Mouse (Mus musculus) liver, embryonic 16.5 days (tissue): ENCODE measurements at regions not wholly inside any gene's neighbourhood (a gene's known extent, or its start where the extent isn't known, plus 50 kb on each side); places are given as distances from the start of the nearest gene placed in this dataset.
A peak's percentile ranks its signal among the peaks of the same experiment; 100 is the strongest.

Experiments used
- ATAC-seq: fragments of 200-750 bp; cut with Nextera tagmentation; 2 replicates; pipeline ENCODE4 v1.8.0; 2017; ENCODE audit warnings: low read depth, mild to moderate bottlenecking, moderate number of reproducible peaks, moderate library complexity
- H3K27ac ChIP-seq: fragments of 300-500 bp; sonication (generic); 2 replicates; pipeline ENCODE4 v1.5.1; 2014; ENCODE audit warnings: mild to moderate bottlenecking, low read length
- H3K27me3 ChIP-seq: fragments of 300-500 bp; sonication (generic); 2 replicates; pipeline ENCODE4 v1.6.1; 2014; ENCODE audit warnings: low read depth, low read length, mixed read lengths; ENCODE audit not compliant: control insufficient read depth, insufficient read depth
- H3K36me3 ChIP-seq: fragments of 300-500 bp; sonication (generic); 2 replicates; pipeline ENCODE4 v1.6.1; 2014; ENCODE audit warnings: mild to moderate bottlenecking; ENCODE audit not compliant: control insufficient read depth, insufficient read depth
- H3K4me1 ChIP-seq: fragments of 300-500 bp; sonication (generic); 2 replicates; pipeline ENCODE4 v1.6.1; 2014; ENCODE audit warnings: low read depth, low read length, mixed read lengths; ENCODE audit not compliant: control insufficient read depth
- H3K4me2 ChIP-seq: fragments of 300-500 bp; sonication (generic); 2 replicates; pipeline ENCODE4 v1.6.1; 2014; ENCODE audit warnings: low read depth, low read length, mixed read lengths
- H3K4me3 ChIP-seq: fragments of 300-500 bp; sonication (generic); 2 replicates; pipeline ENCODE4 v1.5.1; 2014; ENCODE audit warnings: low read depth, mild to moderate bottlenecking, low read length
- H3K9ac ChIP-seq: fragments of 300-500 bp; sonication (generic); 2 replicates; pipeline ENCODE4 v1.6.1; 2014; ENCODE audit warnings: low read depth, low read length
- H3K9me3 ChIP-seq: fragments of 300-500 bp; sonication (generic); replicated peaks from 2 replicates; pipeline ENCODE4 v1.6.1; 2016; ENCODE audit warnings: low read length; ENCODE audit not compliant: control insufficient read depth
- WGBS: fragments of 180-500 bp; shearing (Covaris S2); extraction: QIAGEN DNeasy Blood & Tissue Kit; methylation state at CpG from one replicate; pipeline ENCODE4 v1.1.7; 2014; ENCODE audit not compliant: insufficient replicate concordance; 5-methylcytosine and 5-hydroxymethylcytosine counted together

DNA sequence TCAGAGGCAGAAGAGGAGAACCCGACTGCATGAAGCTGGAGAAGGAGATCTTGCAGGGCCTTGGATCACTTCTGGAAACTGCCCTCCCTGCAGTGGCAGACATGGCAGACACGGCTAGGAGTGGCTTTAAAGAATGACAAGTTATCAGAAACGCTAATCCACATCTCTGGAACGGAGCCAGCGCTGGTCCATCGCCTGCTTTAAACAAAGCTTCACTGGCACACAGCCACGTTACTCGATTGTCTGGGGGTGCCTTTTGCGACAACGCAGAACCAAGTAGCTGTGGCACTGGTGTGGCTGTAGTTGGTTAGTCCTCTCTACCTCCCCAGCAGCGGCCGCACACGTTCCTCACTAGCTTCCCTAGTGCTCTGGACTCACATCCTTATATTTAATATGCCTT lies 147.0 kb downstream of the Mreg start:
- 65% methylated on average over 13 of the region's 13 CpGs for WGBS
- Histone ChIP-seq H3K27ac (no peak overlapping the region), H3K4me2 (no peak overlapping the region), H3K27me3 (no peaks in the 10 kb centered on the region), H3K9ac (no peak overlapping the region), H3K4me3 (no peak overlapping the region), H3K36me3 (no peaks in the 10 kb centered on the region), H3K4me1 (no peaks in the 10 kb centered on the region), H3K9me3 (no peaks in the 10 kb centered on the region)
- ATAC-seq: no peak

DNA sequence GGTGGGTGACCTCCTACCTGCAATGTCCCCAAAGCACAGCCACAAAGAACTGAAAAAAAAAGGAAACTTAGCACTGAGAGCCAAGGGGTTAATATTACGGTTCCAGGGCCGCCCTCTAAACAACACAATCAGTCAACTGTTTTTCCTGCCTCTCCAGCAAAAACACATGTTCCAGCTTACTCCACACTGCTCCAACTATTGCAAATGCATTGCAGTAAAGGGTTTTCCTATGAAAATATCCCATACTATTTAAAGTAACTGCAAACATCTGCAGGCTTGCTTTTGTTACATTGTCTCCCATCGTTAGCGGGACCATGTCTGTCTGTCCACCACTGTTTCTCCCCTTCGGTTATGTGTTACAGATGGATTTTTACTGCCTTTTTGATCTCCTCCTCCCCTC lies 151.7 kb downstream of the Mreg start:
- no peak overlapping the region for H3K4me3 ChIP-seq
- no peak overlapping the region for H3K4me2 ChIP-seq
- H3K9ac ChIP-seq: no peak overlapping the region
- 73% methylated on average over 5 of the region's 5 CpGs for WGBS
- H3K9me3 ChIP-seq: no peaks in the 10 kb centered on the region
- no peaks in the 10 kb centered on the region for H3K27me3 ChIP-seq
- H3K27ac ChIP-seq: no peak overlapping the region
- no peaks in the 10 kb centered on the region for H3K4me1 ChIP-seq
- no peak for ATAC-seq
- H3K36me3 ChIP-seq: no peaks in the 10 kb centered on the region

DNA sequence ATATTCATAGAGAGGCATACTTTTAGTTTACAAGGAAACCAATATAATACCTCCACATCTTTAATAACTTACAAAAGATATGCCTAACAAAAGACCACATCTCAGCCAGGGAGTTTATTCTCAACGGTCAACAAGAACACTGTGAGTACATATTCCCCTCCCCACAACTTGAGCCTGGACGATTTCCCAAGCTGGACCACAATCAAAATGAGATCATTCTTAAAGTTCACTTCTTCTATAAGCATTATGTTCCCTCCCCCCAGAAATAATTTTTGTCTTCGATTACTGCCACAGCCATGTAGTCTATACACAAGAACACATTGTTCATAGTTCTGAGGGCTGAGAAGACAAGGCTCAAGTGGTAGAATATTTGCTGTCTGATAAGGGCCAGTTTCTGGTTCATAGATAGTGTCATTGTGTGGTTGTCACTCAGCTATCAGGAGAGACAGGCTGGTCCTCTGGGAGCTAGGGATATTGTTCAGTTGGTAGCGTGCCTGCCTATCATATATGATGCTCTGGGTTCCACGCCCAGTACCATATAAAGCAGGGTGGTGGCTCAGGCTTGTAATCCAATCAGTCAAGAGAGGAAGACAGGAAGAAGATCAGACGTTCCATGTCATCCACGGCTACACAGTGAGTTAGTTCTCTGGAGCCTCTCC lies 153.9 kb downstream of the Mreg start:
- Histone ChIP-seq H3K9ac (no peak overlapping the region), H3K27me3 (no peaks in the 10 kb centered on the region), H3K4me3 (no peak overlapping the region), H3K4me1 (no peaks in the 10 kb centered on the region), H3K4me2 (no peak overlapping the region), H3K36me3 (no peaks in the 10 kb centered on the region), H3K9me3 (no peaks in the 10 kb centered on the region), H3K27ac (no peak overlapping the region)
- WGBS: 31% methylated on average over 7 of the region's 7 CpGs
- ATAC-seq: peak; percentile 95

DNA sequence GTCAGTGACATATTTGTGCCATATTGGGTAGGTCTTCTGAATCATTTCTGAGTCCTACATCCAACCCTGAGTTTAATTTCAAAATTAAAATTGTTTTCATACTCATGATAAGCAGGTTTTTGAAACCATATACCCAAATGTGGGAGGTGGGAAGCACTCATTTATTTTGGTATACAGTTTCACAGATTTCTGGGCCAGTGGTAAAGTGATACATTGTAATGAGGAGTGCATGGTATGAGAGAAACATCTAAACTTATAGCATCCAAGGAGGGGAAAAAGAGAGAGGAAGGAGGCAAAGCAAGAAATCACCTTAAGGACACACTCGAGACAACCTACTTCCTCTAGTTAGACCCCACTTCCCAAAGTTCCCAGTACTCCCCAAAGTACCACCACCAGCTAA lies 157.6 kb downstream of the Mreg start:
- H3K9me3 ChIP-seq: no peaks in the 10 kb centered on the region
- ATAC-seq: no peak
- H3K4me1 ChIP-seq: no peaks in the 10 kb centered on the region
- H3K9ac ChIP-seq: no peak overlapping the region
- no peak overlapping the region for H3K4me3 ChIP-seq
- WGBS: 77% methylated on average over 1 of the region's 1 CpGs
- no peak overlapping the region for H3K27ac ChIP-seq
- H3K27me3 ChIP-seq: no peaks in the 10 kb centered on the region
- H3K4me2 ChIP-seq: no peak overlapping the region
- no peaks in the 10 kb centered on the region for H3K36me3 ChIP-seq

DNA sequence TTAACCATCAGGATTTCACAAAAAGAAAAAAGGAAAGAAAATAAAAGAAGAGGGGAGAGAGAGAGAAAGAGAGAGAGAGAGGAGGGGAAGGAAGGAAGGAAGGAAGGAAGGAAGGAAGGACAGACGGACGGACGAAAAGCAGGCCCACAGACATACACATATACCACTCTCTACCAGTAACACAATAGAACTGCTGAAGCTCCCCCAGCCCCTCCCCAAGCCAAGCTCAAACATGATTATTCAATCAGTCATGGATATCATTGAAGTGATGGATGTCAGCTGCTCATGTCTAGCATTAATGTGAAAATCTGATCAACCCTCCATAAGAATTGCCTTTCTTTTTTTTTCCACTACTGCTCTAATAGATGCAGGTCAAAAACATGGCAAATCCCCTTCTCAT lies 161.2 kb downstream of the Mreg start:
- Histone ChIP-seq H3K36me3 (no peaks in the 10 kb centered on the region), H3K27ac (no peak overlapping the region), H3K27me3 (no peaks in the 10 kb centered on the region), H3K9ac (no peak overlapping the region), H3K4me2 (no peak overlapping the region), H3K4me3 (no peak overlapping the region), H3K4me1 (no peaks in the 10 kb centered on the region), H3K9me3 (no peaks in the 10 kb centered on the region)
- 75% methylated on average over 3 of the region's 3 CpGs for WGBS
- ATAC-seq: no peak

DNA sequence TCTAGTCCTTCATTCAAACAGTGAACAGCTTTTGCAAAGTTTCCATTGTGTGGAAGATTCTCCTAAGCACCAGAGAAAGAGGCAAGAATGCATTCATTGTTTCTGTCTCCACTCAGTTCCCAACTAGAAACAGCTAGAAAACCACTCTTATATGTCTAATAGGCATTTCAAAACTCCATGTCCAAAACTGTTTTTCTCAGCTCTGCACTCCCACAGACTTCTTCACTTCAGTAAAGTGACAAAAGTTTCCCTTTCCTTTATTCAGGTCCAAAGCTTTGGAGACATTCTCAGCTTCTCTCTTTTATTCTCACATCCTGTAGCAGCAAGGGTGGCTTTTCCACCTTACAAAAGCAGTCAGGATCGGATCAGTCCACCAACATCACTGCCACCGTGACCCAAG lies 166.0 kb downstream of the Mreg start:
- 47% methylated on average over 2 of the region's 2 CpGs for WGBS
- H3K4me1 ChIP-seq: no peaks in the 10 kb centered on the region
- H3K36me3 ChIP-seq: no peaks in the 10 kb centered on the region
- H3K4me2 ChIP-seq: no peak overlapping the region
- H3K27me3 ChIP-seq: no peaks in the 10 kb centered on the region
- H3K9me3 ChIP-seq: no peaks in the 10 kb centered on the region
- no peak overlapping the region for H3K9ac ChIP-seq
- H3K27ac ChIP-seq: no peak overlapping the region
- no peak overlapping the region for H3K4me3 ChIP-seq
- ATAC-seq: no peak

DNA sequence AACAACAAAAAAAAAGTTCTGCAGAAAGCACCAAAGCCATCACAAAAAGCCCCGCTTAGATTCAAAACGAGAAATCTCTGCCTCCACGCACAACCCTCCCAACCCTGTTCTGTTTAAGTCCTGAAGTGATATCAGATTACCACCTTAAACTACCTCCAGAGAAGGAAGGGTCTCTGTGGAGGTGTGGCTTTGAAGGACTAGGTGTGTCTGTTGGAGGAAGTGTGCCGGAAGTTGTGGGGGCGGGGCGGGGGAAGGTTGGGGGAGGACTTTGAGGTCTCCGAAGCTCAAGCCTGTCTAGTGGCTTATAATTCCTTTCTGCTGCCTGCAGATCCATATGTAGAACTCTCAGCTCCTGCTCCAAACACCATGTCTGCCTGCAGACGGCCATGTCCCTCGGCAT lies 173.6 kb downstream of the Mreg start:
- Histone ChIP-seq H3K27me3 (no peaks in the 10 kb centered on the region), H3K27ac (no peak overlapping the region), H3K4me3 (no peak overlapping the region), H3K9ac (no peak overlapping the region), H3K4me2 (no peak overlapping the region), H3K36me3 (no peaks in the 10 kb centered on the region), H3K9me3 (no peaks in the 10 kb centered on the region), H3K4me1 (peaks cover 3% of the 10 kb centered on the region)
- WGBS: 60% methylated on average over 9 of the region's 9 CpGs
- ATAC-seq: no peak

DNA sequence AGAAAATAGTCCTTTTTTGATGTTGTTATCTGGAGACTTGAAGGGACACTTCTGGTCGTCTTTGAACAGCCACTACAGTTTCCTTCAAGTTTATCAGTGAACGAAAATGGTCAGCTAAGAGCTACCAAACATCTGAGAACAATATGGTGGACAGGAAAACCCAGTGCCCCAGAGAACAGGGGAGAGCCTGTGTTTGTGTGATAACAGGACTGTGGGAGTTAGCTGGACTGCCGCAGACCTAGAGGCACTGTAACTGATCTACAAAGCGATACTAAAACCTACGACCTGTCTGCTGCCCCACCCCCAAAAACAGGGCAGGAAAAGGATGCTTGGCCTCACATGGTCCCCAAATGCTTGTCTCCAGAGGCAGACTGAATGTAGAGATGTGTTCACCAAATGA lies 175.5 kb downstream of the Mreg start:
- Histone ChIP-seq H3K9ac (no peak overlapping the region), H3K27ac (no peak overlapping the region), H3K9me3 (no peaks in the 10 kb centered on the region), H3K4me1 (peaks cover 3% of the 10 kb centered on the region), H3K4me3 (no peak overlapping the region), H3K36me3 (no peaks in the 10 kb centered on the region), H3K27me3 (no peaks in the 10 kb centered on the region), H3K4me2 (no peak overlapping the region)
- ATAC-seq: peak; percentile 71
- WGBS: 21% methylated on average over 5 of the region's 5 CpGs

DNA sequence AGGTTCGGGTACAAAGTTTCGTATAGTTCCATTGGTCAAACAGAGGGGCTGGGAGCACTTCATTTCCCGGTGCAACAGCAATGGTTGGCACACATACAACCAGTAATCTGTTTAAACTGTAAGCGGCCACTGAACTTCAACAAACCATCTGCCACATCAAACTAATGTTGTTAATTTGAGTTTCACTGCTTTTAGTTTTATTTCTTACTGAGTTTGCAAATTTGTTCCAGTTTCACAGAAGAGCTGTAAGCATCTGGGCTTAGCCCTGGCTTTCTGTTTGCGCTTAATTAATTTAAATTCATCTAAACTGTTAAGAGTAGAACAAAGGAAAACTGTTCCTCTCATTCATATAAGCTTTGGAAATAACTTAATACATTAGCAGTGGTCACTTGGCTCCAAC lies 176.0 kb downstream of the Mreg start:
- no peak overlapping the region for H3K9ac ChIP-seq
- H3K4me2 ChIP-seq: no peak overlapping the region
- H3K4me3 ChIP-seq: no peak overlapping the region
- H3K36me3 ChIP-seq: no peaks in the 10 kb centered on the region
- no peak overlapping the region for H3K27ac ChIP-seq
- WGBS: 69% methylated on average over 5 of the region's 5 CpGs
- no peaks in the 10 kb centered on the region for H3K9me3 ChIP-seq
- no peak for ATAC-seq
- peaks cover 3% of the 10 kb centered on the region for H3K4me1 ChIP-seq
- no peaks in the 10 kb centered on the region for H3K27me3 ChIP-seq
